Mouse (Mus musculus): ENCODE measurements around the gene Clec4a1. TPM values are rescaled to one million over a fixed set of nuclear protein-coding genes. Genes with fewer than 3 reads are reported as not detected.

Clec4a1 gene
- total RNA-seq (2023): 10 to 100 TPM; 60.6 to 71.3 TPM

DNA sequence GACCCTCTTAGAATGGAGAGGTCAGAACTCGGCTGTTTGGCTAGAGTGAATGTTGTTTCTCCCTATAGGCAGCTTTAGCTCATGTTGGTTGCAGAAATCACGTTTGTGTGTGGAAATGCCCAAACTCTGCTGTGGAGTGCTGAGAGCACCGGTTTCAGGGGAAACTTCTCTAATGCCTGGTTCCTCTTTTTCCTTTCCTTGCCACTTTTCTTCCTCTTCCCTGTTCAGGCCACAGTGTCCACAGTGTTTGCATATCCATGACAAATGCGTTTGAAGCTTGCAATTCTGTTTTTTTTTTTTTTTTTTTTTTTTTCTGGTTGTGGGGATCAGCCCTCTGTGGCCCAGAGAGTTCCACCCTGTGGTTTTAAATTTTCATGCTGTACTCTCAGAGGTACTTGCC, at the start of gene Clec4a1:
Gene Clec4a1 (plus strand): TSS at position 398 of the 400 bp plus-strand sequence.

GRCm38 (mm10) chr6:122873871-122874719, 47.6 kb upstream of the Clec4a1 start, which contains the start of gene Necap1:
Gene Necap1 (plus strand): TSS chr6:122874474.

GRCm38 (mm10) chr6:122952401-122952800, 30.8 kb downstream of the Clec4a1 start, which contains the start of gene Clec4a3:
Gene Clec4a3 (plus strand): TSS chr6:122952515.

Other genes with a start within 250 kb of the Clec4a1 start
- gene Nanog, start 214.4 kb upstream of the Clec4a1 start, total RNA-seq (2023): not detected
- gene Slc2a3, start 120.2 kb upstream of the Clec4a1 start, total RNA-seq (2023): 100 to 1,000 TPM; 531 to 535 TPM
- gene Foxj2, start 101.9 kb upstream of the Clec4a1 start, total RNA-seq (2023): 10 to 100 TPM; 27.4 to 27.8 TPM
- under 1 TPM; 0.53 to 0.55 TPM for gene C3ar1, start 65.7 kb upstream of the Clec4a1 start, total RNA-seq (2023)
- 10 to 100 TPM; 41.5 to 42.4 TPM for gene Necap1, start 47.4 kb upstream of the Clec4a1 start, total RNA-seq (2023)
- gene Clec4a3, start 30.7 kb downstream of the Clec4a1 start, total RNA-seq (2023): 10 to 100 TPM; 69.4 to 73.0 TPM
- gene Clec4a4, start 68.5 kb downstream of the Clec4a1 start, total RNA-seq (2023): 1 to 10 TPM; 1.5 to 1.9 TPM
- gene Clec4b1, start 128.1 kb downstream of the Clec4a1 start, total RNA-seq (2023): 1 to 10 TPM; 3.7 to 4.4 TPM
- 100 to 1,000 TPM; 212 to 236 TPM for gene Clec4a2, start 184.6 kb downstream of the Clec4a1 start, total RNA-seq (2023)

Measured in neutrophil, adult 83 days (primary cell).